Mouse (Mus musculus) Patski (cell line): ENCODE results near the gene Naaa. TPM values are rescaled to one million over a fixed set of nuclear protein-coding genes. Genes with fewer than 3 reads are reported as not detected.
A peak's percentile ranks its signal among the peaks of the same experiment; 100 is the strongest.

Experiments used
- ATAC-seq: fragments of 100-300 bp; one replicate; pipeline ENCODE4 v1.8.0; 2021
- CTCF ChIA-PET: fragments of 350-600 bp; sonication (Branson Sonifier 250); formaldehyde crosslinking; loops from one replicate; lab custom pipeline; 2022; ENCODE audit warnings: inconsistent platforms; lab: Charles Lee
- POLR2A ChIA-PET: fragments of 350-600 bp; sonication (Branson Sonifier 250); formaldehyde crosslinking; loops from one replicate; lab custom pipeline; 2022; ENCODE audit warnings: antibody characterized with exemption, inconsistent platforms; lab: Charles Lee
- DNase-seq: peaks from one replicate; pipeline ENCODE4 v3.0.0-alpha.2; 2011; ENCODE audit warnings: low read depth, low spot score
- H3K27me3 ChIP-seq: fragments of 371-371 bp; one replicate; pipeline ENCODE4 v1.5.1; 2021
- CTCF ChIP-seq: fragments of 100-300 bp; IDR thresholded peaks from one replicate; pipeline ENCODE4 v1.5.1; 2021
- in situ Hi-C: fragments of 300-500 bp; cut with MboI; formaldehyde crosslinking; loops from 3 replicates; pipeline ENCODE4 v1.11.1; 2018; ENCODE audit warnings: low pct_unique_long_range_greater_than_20kb, mixed read lengths
- polyA plus RNA-seq: library from polyadenylated mRNA; unstranded; gene quantifications from one replicate; pipeline ENCODE4 v1.2.3, GENCODE M21; 2021

Naaa gene
- polyA plus RNA-seq, 1 experiment from 2014 or later, result 33.5 TPM

DNA sequence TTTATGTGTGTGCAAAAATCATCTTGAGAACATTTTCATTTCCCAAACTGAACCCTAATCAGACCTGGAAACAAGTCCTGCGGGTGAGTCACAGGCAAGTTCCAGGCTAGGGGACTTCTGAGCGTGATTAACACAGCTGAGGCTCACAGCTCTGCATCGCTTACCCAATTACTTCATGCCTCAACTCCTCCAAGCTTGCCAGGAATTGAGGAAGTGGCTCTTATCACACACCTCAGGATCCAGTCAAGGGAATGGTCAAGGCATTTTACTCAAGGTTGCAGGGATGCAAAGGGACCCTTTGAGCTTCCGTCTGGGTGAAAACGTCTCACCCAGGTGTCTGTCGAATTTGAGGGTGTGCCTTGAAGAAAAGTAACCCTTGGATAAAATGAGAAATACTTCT lies 58.1 kb downstream of the Naaa start:
- DNase-seq, result peak; percentile 88
- peak; percentile 97 for ATAC-seq
- H3K27me3 ChIP-seq, result no peaks in the 10 kb centered on the region
- no peak for TF ChIP-seq CTCF
- in situ Hi-C loops, result no loop called here
- CTCF ChIA-PET, result interaction anchor here (1.2 to 3.5 kb wide), 8 partner anchors 9 to 206 kb away, joined by 3 to 15 read pairs (median 4); no protein-coding TSS in a partner anchor
- POLR2A ChIA-PET, result interaction anchor here (0.6 to 0.9 kb wide), 2 partner anchors 14 to 1340 kb away, joined by 3 read pairs; no protein-coding TSS in a partner anchor

DNA sequence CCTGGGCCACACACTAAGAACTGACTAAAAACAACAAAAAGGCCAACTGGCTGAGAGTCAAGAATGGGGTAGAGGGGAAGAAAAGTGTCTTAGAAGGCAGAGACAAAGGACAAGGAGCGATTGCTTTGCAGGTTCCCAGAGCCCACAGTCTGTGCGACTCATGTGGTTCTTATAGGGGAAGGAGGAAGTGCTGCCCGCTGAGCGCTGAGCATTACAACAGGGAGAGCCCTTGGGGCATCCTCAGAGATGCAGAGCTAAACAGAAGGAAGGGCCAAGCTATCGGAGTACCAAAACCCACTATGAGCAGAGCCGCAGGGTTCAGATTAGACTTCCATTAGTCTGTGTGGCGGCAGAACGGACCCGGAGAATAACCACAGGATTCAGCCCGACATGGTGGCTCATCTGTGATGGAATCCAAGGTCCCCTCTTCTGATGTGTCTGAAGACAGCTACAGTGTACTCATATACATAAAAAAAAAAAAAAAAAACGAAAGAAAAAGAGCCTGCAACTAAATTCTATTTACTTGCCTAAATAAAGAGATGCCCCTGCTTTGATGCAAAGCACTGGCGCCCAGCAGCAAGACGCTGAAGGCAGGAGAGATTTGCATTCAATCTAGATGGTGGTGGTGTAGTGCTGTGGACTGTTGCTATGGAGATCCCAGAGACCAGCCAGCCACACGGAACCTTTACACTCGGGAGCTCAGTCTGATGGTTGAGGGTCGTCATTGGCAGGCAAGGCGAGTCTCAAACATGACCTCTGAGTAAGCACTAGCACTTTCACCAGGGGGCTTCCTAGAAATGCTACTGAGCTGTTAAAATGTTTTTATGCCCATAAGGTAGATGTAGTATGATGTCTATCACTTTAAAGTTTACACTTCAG lies 58.8 kb downstream of the Naaa start:
- in situ Hi-C loops, result no loop called here
- ATAC-seq, result no peak
- ChIA-PET POLR2A (no interaction called here), CTCF (interaction anchor here (1.2 to 3.5 kb wide), 7 partner anchors 9 to 70 kb away, joined by 3 to 15 read pairs (median 5); no protein-coding TSS in a partner anchor)
- H3K27me3 ChIP-seq, result no peaks in the 10 kb centered on the region
- no peak for TF ChIP-seq CTCF
- no peak for DNase-seq

DNA sequence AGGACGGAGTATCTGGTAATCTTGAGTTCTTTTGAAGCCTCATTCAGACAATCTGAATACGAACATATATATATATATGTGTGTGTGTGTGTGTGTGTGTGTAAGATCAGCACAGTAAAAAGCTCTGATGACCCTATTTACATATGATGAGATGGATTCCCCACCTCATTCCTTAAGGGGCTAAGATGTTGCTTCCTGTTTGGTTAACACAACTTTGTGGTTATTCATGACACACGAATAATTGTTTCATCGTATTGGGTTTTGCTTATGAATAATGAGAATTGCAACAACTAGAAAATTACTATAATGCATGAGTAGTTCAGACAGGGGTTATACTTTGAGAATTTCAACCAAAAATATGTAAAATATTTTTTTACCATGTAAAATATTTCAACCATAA lies 62.7 kb downstream of the Naaa start, which contains the start of gene U90926:
U90926 (minus strand) TSS at position 101 of the 400 bp plus-strand sequence.
- in situ Hi-C loops, result no loop called here
- no peak for TF ChIP-seq CTCF
- ATAC-seq, result no peak
- H3K27me3 ChIP-seq, result no peaks in the 10 kb centered on the region
- DNase-seq, result no peak
- ChIA-PET POLR2A (no interaction called here), CTCF (interaction anchor here (0.8 kb wide), 1 partner anchor 9 kb away, joined by 3 read pairs; no protein-coding TSS in a partner anchor)

DNA sequence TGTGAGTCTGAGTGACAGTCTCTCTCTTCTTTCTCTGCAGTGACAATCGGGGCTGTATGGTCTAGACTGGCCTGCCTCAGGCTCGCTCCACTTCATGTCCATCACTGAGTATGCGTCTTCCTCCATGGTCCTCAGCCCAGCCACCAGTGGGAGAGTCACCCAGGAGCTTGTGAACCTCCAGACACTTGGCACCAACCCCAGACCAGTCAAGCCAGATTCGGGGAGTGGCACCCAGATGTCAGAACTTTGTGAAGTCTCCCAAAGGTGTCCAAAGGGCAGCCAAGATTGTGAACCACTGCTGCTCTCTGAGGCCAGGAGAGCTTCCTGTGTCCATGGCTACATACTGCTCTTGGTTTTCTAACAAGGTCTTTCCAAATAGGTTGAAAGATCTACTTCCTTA lies 65.7 kb downstream of the Naaa start:
- ATAC-seq (no peak), DNase-seq (no peak)
- ChIA-PET CTCF (no interaction called here), POLR2A (no interaction called here)
- no peaks in the 10 kb centered on the region for H3K27me3 ChIP-seq
- in situ Hi-C loops, result no loop called here
- no peak for TF ChIP-seq CTCF

DNA sequence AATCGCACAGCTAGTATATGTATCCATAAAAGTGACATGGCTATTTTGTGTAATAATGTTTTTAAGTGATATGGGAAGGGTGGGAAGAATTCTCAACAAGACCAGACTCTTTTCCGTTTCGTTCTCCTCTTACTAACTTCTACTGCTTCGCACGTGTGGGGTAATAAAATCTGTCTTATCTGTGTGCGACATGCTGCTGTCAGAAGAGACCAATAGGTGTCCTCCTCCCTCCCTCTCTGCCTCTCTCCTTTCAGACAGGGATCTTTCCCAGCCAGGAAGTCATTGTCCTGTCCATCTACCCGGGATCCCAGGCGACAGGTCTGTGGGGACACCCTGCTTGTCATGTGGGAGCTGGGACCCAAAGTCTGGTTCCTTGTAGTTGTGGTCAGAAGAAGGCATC lies 67.8 kb downstream of the Naaa start:
- ChIA-PET POLR2A (no interaction called here), CTCF (interaction anchor here (1.4 kb wide), 1 partner anchor 8 kb away, joined by 3 read pairs; no protein-coding TSS in a partner anchor)
- in situ Hi-C loops, result no loop called here
- no peak for ATAC-seq
- DNase-seq, result no peak
- H3K27me3 ChIP-seq, result no peaks in the 10 kb centered on the region
- no peak for TF ChIP-seq CTCF

Other genes with a start within 250 kb of the Naaa start
- gene Cdkl2, start 234.3 kb downstream of the Naaa start, polyA plus RNA-seq, result 13.7 TPM
- gene G3bp2, start 194.5 kb downstream of the Naaa start, polyA plus RNA-seq, result 125 TPM
- gene Uso1, start 140.2 kb downstream of the Naaa start, polyA plus RNA-seq, result 96.2 TPM
- 0.33 TPM for gene U90926, start 62.8 kb downstream of the Naaa start, polyA plus RNA-seq
- 0.13 TPM for gene Ppef2, start 21.9 kb downstream of the Naaa start, polyA plus RNA-seq
- gene Sdad1, start 32.3 kb upstream of the Naaa start, polyA plus RNA-seq, result 27.6 TPM
- gene Cxcl9, start 49.9 kb upstream of the Naaa start, polyA plus RNA-seq, result 0.03 TPM
- not detected for gene Art3, start 53.7 kb upstream of the Naaa start, polyA plus RNA-seq
- gene Cxcl10, start 70.7 kb upstream of the Naaa start, polyA plus RNA-seq, result 2.1 TPM
- 48.6 TPM for gene Nup54, start 157.0 kb upstream of the Naaa start, polyA plus RNA-seq
- gene Scarb2, start 228.7 kb upstream of the Naaa start, polyA plus RNA-seq, result 43.1 TPM